Mouse (Mus musculus) c-Kit-positive CD71-negative TER-119-negative erythroid progenitor cells, embryonic 14.5 days (primary cell): ENCODE measurements around the gene Mcm6.

Experiments used
- DNase-seq: peaks from one replicate; pipeline ENCODE4 v3.0.0-alpha.2; 2013; ENCODE audit warnings: low read depth

The Mcm6 gene

GRCm38 (mm10) chr1:128359554-128360376 is at the start of gene Mcm6:
Gene Mcm6, minus strand, starts transcription at chr1:128359664.
- DNase-seq: peak; percentile 94

GRCm38 (mm10) chr1:128406846-128407245 is 47.4 kb upstream of the Mcm6 start:
- DNase-seq: no peak

- DNase-seq: no peak
Measured at GRCm38 (mm10) chr1:128405675-128406074, 46.2 kb upstream of the Mcm6 start.

- no peak for DNase-seq
Measured at GRCm38 (mm10) chr1:128405041-128405481, 45.6 kb upstream of the Mcm6 start.

GRCm38 (mm10) chr1:128400926-128401325 is 41.5 kb upstream of the Mcm6 start:
- no peak for DNase-seq

- no peak for DNase-seq
Measured at GRCm38 (mm10) chr1:128399941-128400915, 40.8 kb upstream of the Mcm6 start.

GRCm38 (mm10) chr1:128398738-128399445 is 39.4 kb upstream of the Mcm6 start:
- no peak for DNase-seq

- no peak for DNase-seq
Measured at GRCm38 (mm10) chr1:128394657-128395056, 35.2 kb upstream of the Mcm6 start.

- no peak for DNase-seq
Measured at GRCm38 (mm10) chr1:128392382-128392781, 32.9 kb upstream of the Mcm6 start.

- DNase-seq: no peak
Measured at GRCm38 (mm10) chr1:128386487-128386886, 27.0 kb upstream of the Mcm6 start.

- no peak for DNase-seq
Measured at GRCm38 (mm10) chr1:128376841-128377240, 17.4 kb upstream of the Mcm6 start.

- DNase-seq: no peak
Measured at GRCm38 (mm10) chr1:128372143-128372860, 12.8 kb upstream of the Mcm6 start.

- DNase-seq: peak; percentile 70
Measured at GRCm38 (mm10) chr1:128368732-128369441, 9.4 kb upstream of the Mcm6 start.

GRCm38 (mm10) chr1:128360601-128361000 is 1.1 kb upstream of the Mcm6 start:
- DNase-seq: no peak

- DNase-seq: no peak
Measured at GRCm38 (mm10) chr1:128358916-128359553, 429 bp downstream of the Mcm6 start.

GRCm38 (mm10) chr1:128358276-128358675 is 1.2 kb downstream of the Mcm6 start:
- no peak for DNase-seq

- peak; percentile 35 for DNase-seq
Measured at GRCm38 (mm10) chr1:128357452-128357851, 2.0 kb downstream of the Mcm6 start.

- DNase-seq: no peak
Measured at GRCm38 (mm10) chr1:128353092-128353491, 6.4 kb downstream of the Mcm6 start.

- no peak for DNase-seq
Measured at GRCm38 (mm10) chr1:128344232-128344631, 15.2 kb downstream of the Mcm6 start.

GRCm38 (mm10) chr1:128337708-128338320 is 21.6 kb downstream of the Mcm6 start:
- no peak for DNase-seq
